Mouse (Mus musculus) spleen, adult 18-20 months (tissue): ENCODE data around the gene Gm20388.
"Not testable (repeated sequence)": the region's sequence is repeated elsewhere in the genome, so short reads cannot be mapped to it uniquely, and the experiment has no call there.

Experiments used
- DNase-seq, 2 experiments: peaks; one replicate each; pipeline ENCODE4 v3.0.0; 2022; ENCODE audit warnings: mixed read lengths in 2 of 2

The Gm20388 gene

DNA sequence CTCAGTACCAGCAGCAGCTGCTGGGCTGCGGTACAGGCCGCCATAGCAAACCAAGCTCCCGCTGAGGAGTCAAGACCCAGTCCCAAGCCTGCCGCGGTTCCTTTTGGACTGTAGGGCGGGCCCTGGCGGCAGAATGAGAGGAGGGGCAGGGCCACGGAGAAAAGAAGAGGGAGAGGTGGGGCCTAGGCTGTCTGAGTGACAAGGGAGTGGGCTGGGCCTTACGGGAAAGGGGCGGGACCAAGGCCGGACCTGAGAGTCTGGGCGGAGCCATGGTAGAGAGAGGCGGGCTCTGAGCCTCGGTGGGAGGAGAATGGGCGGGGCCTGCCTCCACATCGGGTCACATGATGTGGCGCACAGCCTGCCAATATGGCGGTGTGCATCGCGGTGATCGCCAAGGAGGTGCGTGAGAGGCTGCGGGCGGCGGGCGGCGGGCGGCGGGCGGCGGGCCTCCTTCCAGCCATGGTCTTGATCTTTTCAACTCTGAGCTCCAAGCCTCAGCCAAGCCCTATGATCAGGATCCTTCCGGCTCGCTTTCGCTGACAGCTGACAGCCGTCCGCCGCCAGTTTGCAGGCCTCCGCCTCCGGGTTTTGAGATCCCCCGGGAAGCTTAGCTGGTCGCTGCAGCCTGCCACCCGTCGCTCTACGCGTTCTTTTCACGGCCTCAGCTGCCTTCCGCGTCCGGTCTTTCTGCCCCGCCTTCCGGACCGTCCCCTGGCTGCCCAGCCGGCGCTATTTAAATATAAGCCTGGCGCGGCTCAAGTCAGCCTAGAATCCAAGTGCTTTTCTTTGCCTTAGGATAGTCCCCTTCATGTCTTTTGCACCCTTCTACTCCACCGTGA is 2700.9 kb downstream of the Gm20388 start, which contains the start of the genes Galns and Trappc2l:
Gene Galns, minus strand, starts transcription at position 169 of the 839 bp plus-strand sequence.
Gene Trappc2l, plus strand, starts transcription at position 346 of the 839 bp plus-strand sequence.
- DNase-seq, result peak; percentile 93 to 96

DNA sequence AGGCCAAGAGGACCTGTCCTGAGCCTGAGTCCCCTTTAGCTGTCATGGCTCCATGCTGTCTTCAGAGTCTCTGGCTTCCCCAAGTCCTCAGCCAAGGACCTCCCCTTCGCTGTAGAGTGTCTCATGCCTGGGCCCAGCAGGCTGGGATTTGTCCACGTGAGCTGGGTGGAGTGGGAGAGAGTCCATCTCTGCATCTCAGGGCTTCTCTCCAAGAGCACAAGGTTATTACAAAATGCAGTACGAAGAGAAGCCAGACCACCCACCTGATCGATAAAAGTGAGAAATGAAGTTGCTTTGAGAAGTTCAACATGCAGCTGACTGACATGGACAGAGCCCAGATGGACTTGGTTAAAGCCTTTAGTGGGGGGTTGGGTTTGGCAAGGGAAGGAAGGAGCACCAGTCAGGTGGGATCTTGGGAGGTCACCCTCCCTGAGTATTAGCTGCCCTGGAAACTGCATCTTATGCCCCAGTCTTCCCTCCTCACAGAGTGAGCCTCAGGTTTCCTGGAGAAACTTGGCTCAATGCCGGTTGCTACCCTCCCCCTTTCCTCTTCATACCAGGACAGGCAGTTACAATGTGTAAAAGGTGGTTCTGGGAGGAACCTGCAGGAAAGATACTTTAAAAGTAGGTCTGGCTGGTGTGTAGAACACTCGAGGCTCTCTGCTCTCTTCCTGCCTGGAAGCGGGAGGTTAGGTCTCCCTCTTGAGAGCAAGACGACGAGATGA is 2705.7 kb downstream of the Gm20388 start:
- DNase-seq, result no peak

DNA sequence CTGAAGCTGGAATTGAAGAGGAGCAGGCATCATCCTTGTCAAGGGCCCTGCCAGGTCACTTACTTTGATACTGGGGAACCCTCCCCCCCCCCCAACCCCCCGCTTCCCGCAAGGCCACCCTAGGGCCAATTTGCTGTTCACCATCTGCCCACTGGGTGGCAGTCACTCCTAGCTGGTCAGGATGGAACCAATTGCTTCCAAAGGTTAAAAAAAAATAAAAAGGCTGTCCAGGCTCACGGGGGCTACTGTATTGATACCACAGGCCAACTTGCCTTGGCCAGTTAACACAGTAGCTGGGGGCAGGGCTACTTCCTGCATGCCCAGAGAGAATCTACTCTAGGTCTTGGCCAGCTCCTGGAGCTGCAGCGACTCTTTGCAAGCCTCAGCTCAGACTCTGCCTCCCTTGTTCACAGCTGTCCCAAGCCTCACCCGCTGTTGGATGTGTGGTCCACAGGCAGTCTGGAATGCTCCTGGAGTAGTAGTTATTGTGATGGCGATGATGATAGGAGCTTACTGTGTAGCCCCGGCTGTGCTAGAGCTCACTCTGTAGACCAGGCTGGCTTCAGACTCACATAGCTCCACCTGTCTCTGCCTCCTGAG is 2707.4 kb downstream of the Gm20388 start:
- DNase-seq, result peak; percentile 63 to 83

DNA sequence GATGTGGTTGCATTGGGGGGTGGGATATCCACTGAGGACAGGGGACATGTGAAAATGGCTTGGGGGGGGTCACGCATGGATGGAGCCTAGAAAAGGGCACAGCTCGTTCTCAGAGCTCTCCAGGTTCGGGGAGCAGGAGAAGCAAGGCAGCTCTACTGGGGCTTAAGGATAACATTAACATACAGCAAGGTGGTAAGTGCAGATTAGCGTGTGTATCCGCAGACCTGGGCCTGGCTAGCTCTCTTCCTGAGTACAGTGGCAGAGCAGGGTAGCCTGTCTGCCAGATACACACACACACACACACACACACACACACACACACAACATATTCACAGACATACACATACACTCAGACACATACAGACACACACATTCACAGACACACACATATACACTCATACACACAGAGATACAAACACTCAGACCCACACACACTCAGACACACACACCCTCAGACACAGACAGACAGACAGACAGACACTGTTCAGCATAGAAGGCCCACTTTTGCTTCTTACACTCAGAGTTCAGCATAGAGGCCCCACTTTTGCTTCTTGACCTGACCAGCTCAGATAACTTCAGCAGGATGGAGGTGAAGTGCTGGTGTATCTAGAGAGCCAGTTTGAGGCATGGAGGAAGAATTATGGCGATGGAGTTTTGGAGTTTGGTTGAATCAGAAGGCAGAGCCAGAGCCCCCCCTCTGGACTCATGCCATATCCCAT is 2708.2 kb downstream of the Gm20388 start:
- DNase-seq, result no peak

DNA sequence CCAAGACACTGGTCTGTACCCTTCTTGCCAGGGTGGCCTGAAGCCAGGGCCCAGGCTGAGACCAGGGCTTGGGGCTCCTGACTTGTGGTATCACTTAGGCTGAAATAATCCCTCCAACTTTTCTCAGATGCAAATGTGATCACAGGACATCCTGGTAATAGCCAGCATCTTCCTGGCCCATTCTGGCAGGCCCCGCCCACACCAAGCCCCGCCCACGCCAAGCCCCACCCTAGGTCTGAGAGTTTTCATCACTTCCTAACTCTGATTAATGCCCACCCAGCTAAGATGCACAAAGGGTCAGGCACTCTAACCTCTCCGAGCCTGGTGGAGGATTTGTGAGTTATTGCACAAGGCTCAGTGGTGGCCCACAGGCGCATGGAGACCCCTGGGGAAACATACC is 2709.8 kb downstream of the Gm20388 start:
- no peak for DNase-seq

DNA sequence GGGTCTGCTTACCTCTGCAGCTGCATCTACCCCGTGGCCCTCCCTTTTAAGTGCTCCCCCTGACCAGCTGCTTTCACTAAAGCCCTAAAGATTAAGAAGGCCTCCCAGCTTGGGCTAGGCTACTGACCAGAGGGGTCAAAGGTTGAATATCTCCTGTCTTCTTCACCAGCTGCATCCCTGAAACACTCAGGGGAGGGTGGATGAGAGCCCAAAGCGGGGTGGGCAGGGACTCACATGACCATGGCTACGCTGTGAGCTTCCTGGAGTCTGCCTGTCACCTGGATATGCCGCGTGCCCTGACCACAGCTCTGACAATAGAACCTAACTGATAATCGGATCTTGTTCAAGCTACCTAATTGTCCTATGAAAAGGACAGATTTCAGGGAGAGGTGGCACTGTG is 2712.1 kb downstream of the Gm20388 start, which contains the start of gene Pabpn1l:
Gene Pabpn1l, minus strand, starts transcription at position 13 of the 400 bp plus-strand sequence.
- DNase-seq, result no peak

DNA sequence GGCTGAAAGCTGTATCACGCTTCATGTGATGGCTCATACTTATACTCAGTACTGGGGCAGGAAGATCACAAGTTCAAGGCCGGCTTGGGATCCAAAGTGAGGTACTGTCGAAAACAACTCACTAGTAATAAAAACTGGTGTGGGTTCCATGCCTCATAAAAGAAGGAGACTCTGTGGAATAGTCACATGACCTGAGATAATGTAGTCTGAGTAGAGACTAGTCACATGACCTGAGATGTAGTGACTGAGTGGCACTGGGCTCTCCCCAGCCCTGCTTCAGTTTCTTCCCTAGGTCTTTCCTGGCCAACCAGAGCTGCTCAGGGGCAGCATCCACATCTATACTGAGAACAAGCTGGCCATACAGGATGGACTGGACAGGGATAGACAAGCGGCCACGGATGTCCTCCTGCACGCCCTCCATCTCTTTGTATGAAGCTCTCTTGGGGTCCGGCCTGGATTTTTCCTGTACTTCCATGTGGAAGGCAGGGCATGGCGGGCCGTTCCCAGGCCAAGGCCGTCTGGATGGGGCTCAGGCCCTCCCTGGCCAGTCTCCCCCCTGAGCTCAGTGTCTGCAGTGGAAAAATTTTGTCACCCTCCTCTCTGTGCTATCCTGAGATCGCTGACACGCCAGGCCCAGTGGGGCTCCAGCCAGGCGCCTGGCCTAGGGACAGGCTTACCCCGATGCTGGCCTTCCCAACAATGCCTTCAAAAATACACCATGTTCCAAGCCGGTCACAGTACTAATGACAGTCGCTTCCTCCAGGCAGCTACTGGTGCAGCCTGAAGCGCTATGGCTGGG is 2713.4 kb downstream of the Gm20388 start:
- DNase-seq, result no peak

DNA sequence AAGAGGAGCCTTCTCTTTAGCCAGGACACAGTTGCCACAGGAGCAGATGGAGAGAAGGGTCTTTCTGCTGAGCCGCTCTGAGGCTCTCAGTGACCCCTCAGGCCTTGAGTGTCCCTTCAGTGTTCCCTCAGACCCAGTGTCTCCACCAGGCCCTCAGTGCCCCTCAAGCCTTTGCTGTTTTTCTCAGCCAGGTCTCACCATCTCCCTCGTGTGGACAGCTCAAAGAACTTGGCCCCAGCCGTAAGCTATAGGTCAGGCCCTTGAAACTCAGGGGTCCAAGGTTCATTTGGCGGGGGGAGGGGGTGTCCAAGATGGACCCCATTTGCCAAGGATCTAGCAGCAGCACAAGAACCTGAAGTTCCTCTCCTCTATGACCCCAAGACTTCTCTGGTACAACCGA is 2714.0 kb downstream of the Gm20388 start:
- DNase-seq, result no peak

DNA sequence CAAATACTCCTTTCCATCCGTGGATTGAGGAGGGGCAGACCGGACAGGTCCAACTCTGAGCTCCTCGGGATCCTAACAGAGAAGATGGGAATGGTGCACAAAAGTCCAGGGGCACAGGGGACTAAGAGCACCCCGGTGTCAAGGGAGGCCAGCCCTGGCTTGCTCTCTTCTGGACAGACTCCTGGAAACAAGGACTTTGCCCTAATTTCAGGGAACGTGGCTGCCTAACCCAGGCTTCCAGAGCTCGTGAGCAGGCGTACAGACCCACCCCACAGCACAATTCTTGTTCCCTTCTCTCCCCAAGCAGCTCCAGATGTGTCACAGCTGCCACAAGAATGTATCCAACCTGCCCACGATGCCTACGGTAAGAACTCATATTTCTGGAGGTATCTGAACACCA is 2715.2 kb downstream of the Gm20388 start:
- DNase-seq, result no peak

DNA sequence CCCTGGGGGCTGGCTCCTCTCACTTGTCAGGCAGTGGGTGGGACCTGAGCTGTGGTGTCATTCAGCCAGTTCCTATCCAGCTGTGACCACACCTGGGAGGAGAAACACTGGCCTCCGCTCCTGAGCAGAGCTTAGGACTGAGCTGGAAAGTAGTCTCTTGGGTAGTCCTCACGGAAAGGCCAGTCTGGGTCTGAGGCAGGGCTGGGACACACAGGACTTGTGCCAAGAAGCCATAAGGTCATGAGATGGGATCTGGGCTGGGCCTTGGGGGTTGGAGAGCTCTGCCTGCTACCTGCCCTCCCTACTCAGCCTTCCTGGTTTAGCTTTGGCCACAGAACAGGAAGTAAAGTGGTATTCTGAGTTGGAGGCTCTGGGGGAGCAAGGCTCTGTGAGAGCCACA is 2716.3 kb downstream of the Gm20388 start:
- DNase-seq, result no peak

DNA sequence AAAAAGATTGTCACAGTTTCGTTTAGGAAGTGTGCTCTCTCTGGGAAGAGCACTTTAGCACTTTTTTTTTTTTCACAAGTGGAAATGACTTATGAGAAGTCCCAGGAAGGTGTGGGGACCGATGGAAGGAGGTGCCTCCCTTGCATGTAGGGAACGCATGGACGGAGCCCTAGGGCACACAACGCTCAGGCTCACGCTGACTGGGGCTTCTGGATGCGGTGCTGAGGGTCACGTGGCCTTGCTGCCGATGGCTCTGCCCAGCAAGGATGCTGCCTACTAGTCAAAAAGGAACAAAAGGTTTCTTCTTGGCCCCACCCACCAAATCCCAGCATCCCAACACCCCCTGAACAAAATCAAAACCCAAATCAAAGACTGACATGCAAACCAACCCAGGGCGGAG is 2718.7 kb downstream of the Gm20388 start:
- no peak for DNase-seq

DNA sequence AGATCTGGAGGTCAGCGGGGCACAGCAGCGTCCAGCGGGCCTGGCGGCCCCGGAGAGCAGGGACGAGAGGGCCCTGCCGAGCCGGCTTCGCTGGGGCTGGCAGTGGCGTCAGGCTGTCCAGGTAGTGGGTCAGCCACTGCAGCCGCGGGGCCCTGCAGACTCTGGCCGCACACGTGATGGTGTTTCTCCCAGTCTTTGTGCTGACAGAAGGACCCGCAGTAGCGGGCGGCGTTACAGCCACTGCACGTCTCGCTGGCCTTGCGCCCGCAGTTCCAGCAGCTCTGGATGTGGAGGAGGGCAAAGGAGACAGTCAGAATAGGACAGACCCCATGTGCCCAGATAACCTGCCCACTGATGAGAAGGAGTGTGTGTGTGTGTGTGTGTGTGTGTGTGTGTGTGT is 2720.1 kb downstream of the Gm20388 start:
- DNase-seq, result no peak

DNA sequence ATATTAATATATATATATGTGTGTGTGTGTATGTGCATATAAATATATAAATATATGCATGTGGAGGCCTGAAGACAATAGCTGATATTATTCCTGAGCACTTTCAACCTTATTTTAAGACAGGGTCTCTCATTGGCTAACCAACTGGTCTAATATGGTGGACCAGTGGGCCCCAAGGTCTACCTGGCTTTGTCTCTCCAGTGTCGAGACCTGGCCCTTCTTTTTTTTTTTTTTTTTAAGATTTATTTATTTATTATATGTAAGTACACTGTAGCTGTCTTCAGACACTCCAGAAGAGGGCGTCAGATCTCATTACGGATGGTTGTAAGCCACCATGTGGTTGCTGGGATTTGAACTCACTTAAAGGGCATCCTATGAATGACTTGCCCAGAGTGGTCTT is 2721.5 kb downstream of the Gm20388 start:
- DNase-seq, result not testable (repeated sequence)

DNA sequence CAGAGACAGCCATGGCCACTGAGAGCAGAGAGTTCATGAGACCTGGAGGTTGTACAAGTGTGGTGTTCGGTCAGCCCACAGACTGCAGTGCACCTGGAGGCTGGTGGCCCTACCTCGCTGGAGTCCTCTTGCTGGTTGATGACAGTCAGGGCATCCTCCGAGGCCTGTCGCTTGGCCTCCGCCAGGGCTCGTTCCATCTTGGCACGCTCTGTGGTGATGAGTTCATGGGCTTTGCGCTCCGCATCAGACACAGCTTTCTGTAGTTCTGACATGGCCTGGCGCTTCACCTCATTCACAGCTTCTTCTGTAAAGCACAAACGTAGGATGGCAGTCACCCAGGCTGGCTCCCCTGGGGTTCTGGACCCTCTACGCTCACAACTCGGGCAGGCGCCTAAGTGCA is 2722.6 kb downstream of the Gm20388 start:
- no peak for DNase-seq

DNA sequence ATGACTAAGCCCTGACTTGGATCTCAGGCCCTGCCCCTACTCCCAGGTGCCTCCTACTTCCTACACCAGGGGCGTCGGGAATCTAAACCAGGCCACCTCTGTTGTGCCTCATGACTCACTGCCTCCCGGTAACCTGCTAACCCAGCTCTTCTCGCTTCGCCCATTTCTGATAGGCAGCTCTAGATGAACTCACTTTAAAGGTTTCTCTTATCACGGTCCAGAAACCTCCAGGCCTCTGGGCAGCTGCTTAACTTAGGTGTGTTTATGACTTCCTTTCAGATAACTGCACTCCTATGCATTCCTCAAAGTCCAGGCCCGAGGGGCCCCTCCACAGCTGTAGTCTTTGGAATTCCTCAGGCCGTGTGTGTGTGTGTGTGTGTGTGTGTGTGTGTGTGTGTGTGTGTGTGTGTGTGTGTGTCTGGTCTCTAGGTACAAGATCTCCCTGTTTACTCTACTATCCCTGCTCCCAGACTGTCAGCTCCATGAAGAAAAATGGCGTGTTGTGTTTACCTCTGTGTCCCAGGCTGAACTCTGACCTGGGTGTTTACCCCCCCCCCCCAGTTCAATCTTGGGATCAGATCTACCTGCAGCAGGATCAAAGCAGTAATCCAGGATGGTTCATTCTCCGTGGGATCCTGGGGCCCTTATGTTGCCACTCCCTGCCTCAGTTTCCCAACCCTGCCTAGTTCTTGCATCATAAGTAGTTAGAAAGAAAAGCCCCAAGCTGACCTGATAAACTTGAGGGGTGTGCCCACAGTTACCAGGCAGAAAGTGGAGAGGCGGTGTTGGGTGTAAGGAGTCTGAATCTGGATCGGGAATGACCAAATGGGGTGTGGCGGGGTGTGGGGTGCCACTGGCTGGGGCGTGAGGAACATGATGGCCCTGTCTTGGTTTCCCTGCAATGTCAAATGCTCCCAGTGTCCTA is 2725.5 kb downstream of the Gm20388 start:
- DNase-seq, result no peak

DNA sequence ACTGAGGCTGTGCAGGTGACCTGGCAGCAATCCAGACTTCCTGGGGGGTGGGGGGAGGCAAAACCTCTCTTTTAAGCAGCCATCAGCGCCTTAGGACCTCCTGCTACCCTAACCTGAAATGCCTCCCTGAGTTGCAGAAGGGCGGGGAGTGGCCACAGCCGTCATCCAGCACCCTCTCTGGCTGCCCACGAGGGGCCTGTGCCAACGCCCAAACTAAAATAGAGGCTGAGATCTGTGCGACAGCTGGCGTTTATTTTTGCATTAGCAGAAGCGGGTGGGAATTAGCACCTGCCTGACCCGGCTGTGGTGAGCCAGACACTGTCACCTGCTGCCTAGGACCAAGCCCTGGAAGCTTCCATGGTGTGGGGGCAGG is 2726.1 kb downstream of the Gm20388 start:
- no peak for DNase-seq

DNA sequence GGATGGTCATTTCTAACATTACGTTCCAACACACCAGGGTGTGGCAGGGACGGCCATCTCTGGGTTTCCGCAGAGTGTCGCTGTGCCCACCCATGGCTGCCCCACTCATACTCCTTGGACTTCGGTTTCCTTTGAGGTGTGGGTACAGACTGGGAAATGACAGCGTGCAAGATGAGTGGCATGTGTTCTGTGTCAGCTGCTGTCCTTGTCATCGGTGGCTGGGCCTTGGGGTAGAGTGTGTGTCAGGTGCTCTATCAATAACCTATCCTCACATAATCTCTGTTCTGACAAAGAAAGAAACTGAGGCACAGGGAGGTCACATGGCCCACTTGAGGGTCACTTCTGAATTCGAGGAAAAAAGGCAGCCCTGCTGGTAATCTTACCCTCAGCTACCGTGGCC is 2726.6 kb downstream of the Gm20388 start:
- no peak for DNase-seq

DNA sequence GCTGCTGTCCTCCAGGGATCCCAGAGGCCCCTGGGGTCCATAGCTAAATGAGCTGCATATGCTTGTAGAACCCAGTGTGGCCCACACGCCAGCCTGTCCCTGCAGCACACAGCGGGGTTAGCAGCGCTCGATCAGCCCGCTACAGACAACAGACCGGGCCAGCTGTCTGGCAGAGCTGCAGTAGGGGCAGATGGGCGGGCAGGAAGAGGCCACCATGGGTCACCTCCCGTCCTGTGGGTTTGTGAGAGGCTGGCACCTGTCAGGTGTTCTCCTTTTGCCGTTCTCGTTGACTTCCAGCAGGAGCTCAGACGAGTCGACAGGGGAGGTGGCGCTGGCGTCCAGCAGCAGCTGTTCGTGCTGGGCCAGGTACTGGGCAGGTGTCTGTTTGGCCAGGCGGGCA is 2728.0 kb downstream of the Gm20388 start:
- DNase-seq, result no peak

DNA sequence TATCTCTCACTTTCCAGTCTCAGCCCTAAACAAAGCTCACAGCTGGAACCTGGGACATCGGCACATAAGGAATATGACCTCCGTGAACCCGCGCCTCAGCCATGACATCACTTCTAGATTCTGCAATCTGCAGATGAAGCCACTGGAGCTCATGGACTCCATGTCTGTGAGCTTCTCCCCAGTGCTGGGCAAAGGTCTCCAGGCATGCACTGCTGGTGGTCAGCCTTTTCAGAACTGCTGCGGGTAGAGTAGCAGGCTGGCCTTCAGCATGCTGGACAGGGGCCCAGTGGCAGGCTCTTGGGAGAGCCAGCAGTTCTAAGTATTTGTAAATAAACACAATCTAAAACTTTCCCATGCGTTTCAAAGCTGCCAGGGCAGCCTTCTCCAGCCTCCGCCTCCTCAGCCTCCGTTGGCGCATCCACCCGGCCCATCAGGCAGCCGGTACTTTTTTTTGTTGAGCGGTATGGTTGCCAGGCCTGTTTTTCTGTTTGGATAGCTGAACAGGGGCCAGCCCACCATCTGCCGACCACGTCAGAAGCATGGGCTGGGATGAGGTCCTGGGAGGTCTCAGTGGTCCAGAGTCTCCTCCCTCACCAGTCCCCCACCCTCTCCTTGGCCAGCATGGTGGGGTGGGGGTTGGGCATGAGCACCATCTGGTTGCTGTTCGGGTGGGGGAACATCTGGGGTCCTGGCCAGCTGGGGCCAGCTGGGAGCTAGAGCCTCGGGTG is 2729.0 kb downstream of the Gm20388 start:
- DNase-seq, result no peak

DNA sequence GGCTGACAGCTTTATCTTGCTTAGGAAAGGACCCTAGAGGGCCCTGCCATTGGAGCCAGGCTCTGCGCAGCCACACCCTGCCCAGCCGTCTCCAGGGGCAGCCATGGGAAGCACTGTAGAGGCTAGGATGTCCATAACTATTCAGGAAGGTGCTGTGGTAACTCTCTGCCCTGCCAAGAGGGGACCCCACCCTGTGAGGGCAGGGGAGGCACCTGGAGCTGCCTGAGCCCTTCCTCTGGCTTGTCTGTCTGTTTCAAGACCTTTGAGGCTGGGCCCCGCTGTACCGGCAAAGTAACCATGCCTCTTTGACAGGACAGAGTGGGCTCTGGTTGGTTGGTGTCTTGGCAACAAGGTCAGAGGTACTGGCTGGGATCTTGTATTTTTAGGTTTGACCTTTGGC is 2730.2 kb downstream of the Gm20388 start:
- no peak for DNase-seq
